Mouse (Mus musculus): ENCODE results near the gene Lsp1. TPM values are rescaled to one million over a fixed set of nuclear protein-coding genes. Genes with fewer than 3 reads are reported as not detected.
A peak's percentile ranks its signal among the peaks of the same experiment; 100 is the strongest.

Gene Lsp1
- polyA plus RNA-seq, 1 experiment: 2.4 TPM

GRCm38 (mm10) chr7:142475641-142476040 lies 15.0 kb downstream of the Lsp1 start:
- Histone ChIP-seq H3K27ac (ENCODE audit: control insufficient read depth, insufficient read depth, low read depth, low read length) (peak overlapping the region; percentile 59), H3K4me3 (ENCODE audit: control insufficient read depth, low read depth, low read length) (peak overlapping the region; percentile 37), H3K4me1 (ENCODE audit: control insufficient read depth, insufficient read depth, low read length) (0 out of 2 replicates have a peak, but pooled peaks cover 2% of the 10 kb centered on the region), H3K36me3 (ENCODE audit: control insufficient read depth, insufficient read depth, low read length) (no peaks in the 10 kb centered on the region), H3K27me3 (ENCODE audit: control insufficient read depth, insufficient read depth, low read length) (no peaks in the 10 kb centered on the region)
- TF ChIP-seq POLR2A (IDR thresholded peaks at IDR 0.05; ENCODE audit: control insufficient read depth, low read depth, low read length) (no peak), CTCF (IDR thresholded peaks at IDR 0.05; ENCODE audit: control insufficient read depth, insufficient read depth, insufficient replicate concordance, low read depth, low read length) (no peak)

GRCm38 (mm10) chr7:142476271-142476670 lies 15.7 kb downstream of the Lsp1 start:
- peaks cover 2% of the 10 kb centered on the region; the same call in 1 of the 2 replicates for H3K4me1 ChIP-seq (ENCODE audit: control insufficient read depth, insufficient read depth, low read length)
- no peak overlapping the region for H3K27ac ChIP-seq (ENCODE audit: control insufficient read depth, insufficient read depth, low read depth, low read length)
- H3K36me3 ChIP-seq (ENCODE audit: control insufficient read depth, insufficient read depth, low read length): no peaks in the 10 kb centered on the region
- no peaks in the 10 kb centered on the region for H3K27me3 ChIP-seq (ENCODE audit: control insufficient read depth, insufficient read depth, low read length)
- no peak for TF ChIP-seq CTCF (IDR thresholded peaks at IDR 0.05; ENCODE audit: control insufficient read depth, insufficient read depth, insufficient replicate concordance, low read depth, low read length)
- TF ChIP-seq POLR2A (IDR thresholded peaks at IDR 0.05; ENCODE audit: control insufficient read depth, low read depth, low read length): no peak
- no peak overlapping the region for H3K4me3 ChIP-seq (ENCODE audit: control insufficient read depth, low read depth, low read length)

- H3K4me3 ChIP-seq (ENCODE audit: control insufficient read depth, low read depth, low read length): no peak overlapping the region
- no peaks in the 10 kb centered on the region for H3K36me3 ChIP-seq (ENCODE audit: control insufficient read depth, insufficient read depth, low read length)
- no peak overlapping the region for H3K27ac ChIP-seq (ENCODE audit: control insufficient read depth, insufficient read depth, low read depth, low read length)
- no peaks in the 10 kb centered on the region for H3K27me3 ChIP-seq (ENCODE audit: control insufficient read depth, insufficient read depth, low read length)
- TF ChIP-seq CTCF (IDR thresholded peaks at IDR 0.05; ENCODE audit: control insufficient read depth, insufficient read depth, insufficient replicate concordance, low read depth, low read length): no peak
- no peak for TF ChIP-seq POLR2A (IDR thresholded peaks at IDR 0.05; ENCODE audit: control insufficient read depth, low read depth, low read length)
- H3K4me1 ChIP-seq (ENCODE audit: control insufficient read depth, insufficient read depth, low read length): peaks cover 3% of the 10 kb centered on the region
Measured at GRCm38 (mm10) chr7:142476795-142477452, 16.3 kb downstream of the Lsp1 start.

GRCm38 (mm10) chr7:142478001-142478400 lies 17.4 kb downstream of the Lsp1 start:
- Histone ChIP-seq H3K36me3 (ENCODE audit: control insufficient read depth, insufficient read depth, low read length) (no peaks in the 10 kb centered on the region), H3K4me3 (ENCODE audit: control insufficient read depth, low read depth, low read length) (no peak overlapping the region), H3K27ac (ENCODE audit: control insufficient read depth, insufficient read depth, low read depth, low read length) (no peak overlapping the region), H3K27me3 (ENCODE audit: control insufficient read depth, insufficient read depth, low read length) (no peaks in the 10 kb centered on the region), H3K4me1 (ENCODE audit: control insufficient read depth, insufficient read depth, low read length) (peaks cover 3% of the 10 kb centered on the region)
- TF ChIP-seq POLR2A (IDR thresholded peaks at IDR 0.05; ENCODE audit: control insufficient read depth, low read depth, low read length): no peak
- TF ChIP-seq CTCF (IDR thresholded peaks at IDR 0.05; ENCODE audit: control insufficient read depth, insufficient read depth, insufficient replicate concordance, low read depth, low read length): no peak

- peaks cover 3% of the 10 kb centered on the region for H3K4me1 ChIP-seq (ENCODE audit: control insufficient read depth, insufficient read depth, low read length)
- H3K4me3 ChIP-seq (ENCODE audit: control insufficient read depth, low read depth, low read length): no peak overlapping the region
- no peaks in the 10 kb centered on the region for H3K36me3 ChIP-seq (ENCODE audit: control insufficient read depth, insufficient read depth, low read length)
- no peak overlapping the region for H3K27ac ChIP-seq (ENCODE audit: control insufficient read depth, insufficient read depth, low read depth, low read length)
- H3K27me3 ChIP-seq (ENCODE audit: control insufficient read depth, insufficient read depth, low read length): no peaks in the 10 kb centered on the region
- TF ChIP-seq POLR2A (IDR thresholded peaks at IDR 0.05; ENCODE audit: control insufficient read depth, low read depth, low read length): no peak
- TF ChIP-seq CTCF (IDR thresholded peaks at IDR 0.05; ENCODE audit: control insufficient read depth, insufficient read depth, insufficient replicate concordance, low read depth, low read length): no peak
Measured at GRCm38 (mm10) chr7:142478574-142478973, 18.0 kb downstream of the Lsp1 start.

- Histone ChIP-seq H3K36me3 (ENCODE audit: control insufficient read depth, insufficient read depth, low read length) (no peaks in the 10 kb centered on the region), H3K4me1 (ENCODE audit: control insufficient read depth, insufficient read depth, low read length) (peaks cover 3% of the 10 kb centered on the region), H3K27ac (ENCODE audit: control insufficient read depth, insufficient read depth, low read depth, low read length) (no peak overlapping the region), H3K4me3 (ENCODE audit: control insufficient read depth, low read depth, low read length) (no peak overlapping the region), H3K27me3 (ENCODE audit: control insufficient read depth, insufficient read depth, low read length) (no peaks in the 10 kb centered on the region)
- no peak for TF ChIP-seq CTCF (IDR thresholded peaks at IDR 0.05; ENCODE audit: control insufficient read depth, insufficient read depth, insufficient replicate concordance, low read depth, low read length)
- no peak for TF ChIP-seq POLR2A (IDR thresholded peaks at IDR 0.05; ENCODE audit: control insufficient read depth, low read depth, low read length)
Measured at GRCm38 (mm10) chr7:142479307-142479706, 18.7 kb downstream of the Lsp1 start.

- Histone ChIP-seq H3K36me3 (ENCODE audit: control insufficient read depth, insufficient read depth, low read length) (no peaks in the 10 kb centered on the region), H3K4me1 (ENCODE audit: control insufficient read depth, insufficient read depth, low read length) (peaks cover 3% of the 10 kb centered on the region), H3K4me3 (ENCODE audit: control insufficient read depth, low read depth, low read length) (no peak overlapping the region), H3K27me3 (ENCODE audit: control insufficient read depth, insufficient read depth, low read length) (no peaks in the 10 kb centered on the region), H3K27ac (ENCODE audit: control insufficient read depth, insufficient read depth, low read depth, low read length) (no peak overlapping the region)
- TF ChIP-seq POLR2A (IDR thresholded peaks at IDR 0.05; ENCODE audit: control insufficient read depth, low read depth, low read length) (no peak), CTCF (IDR thresholded peaks at IDR 0.05; ENCODE audit: control insufficient read depth, insufficient read depth, insufficient replicate concordance, low read depth, low read length) (no peak)
Measured at GRCm38 (mm10) chr7:142479886-142480285, 19.3 kb downstream of the Lsp1 start.
